Mouse (Mus musculus): ENCODE results near the gene Baz1b. TPM values are rescaled to one million over a fixed set of nuclear protein-coding genes. Genes with fewer than 3 reads are reported as not detected.

Gene Baz1b
- polyA plus RNA-seq, 1 experiment = 86.6 TPM

- peaks cover 74% of the 10 kb centered on the region for H3K36me3 ChIP-seq (ENCODE audit: control insufficient read depth, insufficient read depth, low read length, poor library complexity, severe bottlenecking)
- TF ChIP-seq EP300 (IDR thresholded peaks at IDR 0.05; ENCODE audit: insufficient read depth, low read depth, low read length) (no peak), POLR2A (IDR thresholded peaks at IDR 0.05; ENCODE audit: insufficient read depth, low read length) (no peak), CTCF (IDR thresholded peaks at IDR 0.05; ENCODE audit: low read depth, low read length) (no peak)
- H3K4me1 ChIP-seq (ENCODE audit: control insufficient read depth, insufficient read depth, low read length) = no peaks in the 10 kb centered on the region
- H3K4me3 ChIP-seq (ENCODE audit: low read depth, low read length) = no peak overlapping the region
- no peaks in the 10 kb centered on the region for H3K27me3 ChIP-seq (ENCODE audit: control insufficient read depth, insufficient read depth, low read length, poor library complexity, severe bottlenecking)
- no peak overlapping the region for H3K27ac ChIP-seq (ENCODE audit: insufficient read depth, low read length)
- H3K9ac ChIP-seq (ENCODE audit: low read depth, poor library complexity, severe bottlenecking) = no peak overlapping the region
- H3K9me3 ChIP-seq (replicated peaks; ENCODE audit: control insufficient read depth, insufficient read depth, low read length, poor library complexity, severe bottlenecking) = no peaks in the 10 kb centered on the region
Observed at GRCm38 (mm10) chr5:135230186-135230585, 43.1 kb downstream of the Baz1b start.

- no peak overlapping the region for H3K9ac ChIP-seq (ENCODE audit: low read depth, poor library complexity, severe bottlenecking)
- TF ChIP-seq CTCF (IDR thresholded peaks at IDR 0.05; ENCODE audit: low read depth, low read length) = no peak
- no peak for TF ChIP-seq EP300 (IDR thresholded peaks at IDR 0.05; ENCODE audit: insufficient read depth, low read depth, low read length)
- TF ChIP-seq POLR2A (IDR thresholded peaks at IDR 0.05; ENCODE audit: insufficient read depth, low read length) = no peak
- no peak overlapping the region for H3K27ac ChIP-seq (ENCODE audit: insufficient read depth, low read length)
- peaks cover 74% of the 10 kb centered on the region for H3K36me3 ChIP-seq (ENCODE audit: control insufficient read depth, insufficient read depth, low read length, poor library complexity, severe bottlenecking)
- H3K27me3 ChIP-seq (ENCODE audit: control insufficient read depth, insufficient read depth, low read length, poor library complexity, severe bottlenecking) = no peaks in the 10 kb centered on the region
- no peaks in the 10 kb centered on the region for H3K9me3 ChIP-seq (replicated peaks; ENCODE audit: control insufficient read depth, insufficient read depth, low read length, poor library complexity, severe bottlenecking)
- no peaks in the 10 kb centered on the region for H3K4me1 ChIP-seq (ENCODE audit: control insufficient read depth, insufficient read depth, low read length)
- H3K4me3 ChIP-seq (ENCODE audit: low read depth, low read length) = no peak overlapping the region
Observed at GRCm38 (mm10) chr5:135233166-135233920, 46.3 kb downstream of the Baz1b start.

- Histone ChIP-seq H3K4me1 (ENCODE audit: control insufficient read depth, insufficient read depth, low read length) (no peaks in the 10 kb centered on the region), H3K4me3 (ENCODE audit: low read depth, low read length) (no peak overlapping the region), H3K9me3 (replicated peaks; ENCODE audit: control insufficient read depth, insufficient read depth, low read length, poor library complexity, severe bottlenecking) (no peaks in the 10 kb centered on the region), H3K9ac (ENCODE audit: low read depth, poor library complexity, severe bottlenecking) (no peak overlapping the region), H3K27ac (ENCODE audit: insufficient read depth, low read length) (no peak overlapping the region), H3K27me3 (ENCODE audit: control insufficient read depth, insufficient read depth, low read length, poor library complexity, severe bottlenecking) (no peaks in the 10 kb centered on the region), H3K36me3 (ENCODE audit: control insufficient read depth, insufficient read depth, low read length, poor library complexity, severe bottlenecking) (peaks cover 75% of the 10 kb centered on the region)
- TF ChIP-seq EP300 (IDR thresholded peaks at IDR 0.05; ENCODE audit: insufficient read depth, low read depth, low read length) = no peak
- peak; percentile 70 for TF ChIP-seq CTCF (IDR thresholded peaks at IDR 0.05; ENCODE audit: low read depth, low read length)
Observed at GRCm38 (mm10) chr5:135236571-135236970, 49.5 kb downstream of the Baz1b start.

- H3K9ac ChIP-seq (ENCODE audit: low read depth, poor library complexity, severe bottlenecking) = no peak overlapping the region
- no peak overlapping the region for H3K4me3 ChIP-seq (ENCODE audit: low read depth, low read length)
- no peaks in the 10 kb centered on the region for H3K27me3 ChIP-seq (ENCODE audit: control insufficient read depth, insufficient read depth, low read length, poor library complexity, severe bottlenecking)
- no peak for TF ChIP-seq POLR2A (IDR thresholded peaks at IDR 0.05; ENCODE audit: insufficient read depth, low read length)
- no peak for TF ChIP-seq EP300 (IDR thresholded peaks at IDR 0.05; ENCODE audit: insufficient read depth, low read depth, low read length)
- no peak for TF ChIP-seq CTCF (IDR thresholded peaks at IDR 0.05; ENCODE audit: low read depth, low read length)
- no peaks in the 10 kb centered on the region for H3K4me1 ChIP-seq (ENCODE audit: control insufficient read depth, insufficient read depth, low read length)
- H3K27ac ChIP-seq (ENCODE audit: insufficient read depth, low read length) = no peak overlapping the region
- peaks cover 74% of the 10 kb centered on the region for H3K36me3 ChIP-seq (ENCODE audit: control insufficient read depth, insufficient read depth, low read length, poor library complexity, severe bottlenecking)
- H3K9me3 ChIP-seq (replicated peaks; ENCODE audit: control insufficient read depth, insufficient read depth, low read length, poor library complexity, severe bottlenecking) = no peaks in the 10 kb centered on the region
Observed at GRCm38 (mm10) chr5:135238832-135239231, 51.8 kb downstream of the Baz1b start.

- Histone ChIP-seq H3K9me3 (replicated peaks; ENCODE audit: control insufficient read depth, insufficient read depth, low read length, poor library complexity, severe bottlenecking) (no peaks in the 10 kb centered on the region), H3K36me3 (ENCODE audit: control insufficient read depth, insufficient read depth, low read length, poor library complexity, severe bottlenecking) (peaks cover 75% of the 10 kb centered on the region), H3K4me3 (ENCODE audit: low read depth, low read length) (no peak overlapping the region), H3K9ac (ENCODE audit: low read depth, poor library complexity, severe bottlenecking) (no peak overlapping the region), H3K27me3 (ENCODE audit: control insufficient read depth, insufficient read depth, low read length, poor library complexity, severe bottlenecking) (no peaks in the 10 kb centered on the region), H3K4me1 (ENCODE audit: control insufficient read depth, insufficient read depth, low read length) (no peaks in the 10 kb centered on the region), H3K27ac (ENCODE audit: insufficient read depth, low read length) (no peak overlapping the region)
- TF ChIP-seq CTCF (IDR thresholded peaks at IDR 0.05; ENCODE audit: low read depth, low read length) (no peak), POLR2A (IDR thresholded peaks at IDR 0.05; ENCODE audit: insufficient read depth, low read length) (no peak), EP300 (IDR thresholded peaks at IDR 0.05; ENCODE audit: insufficient read depth, low read depth, low read length) (no peak)
Observed at GRCm38 (mm10) chr5:135241474-135241873, 54.4 kb downstream of the Baz1b start.

- Histone ChIP-seq H3K36me3 (ENCODE audit: control insufficient read depth, insufficient read depth, low read length, poor library complexity, severe bottlenecking) (peaks cover 68% of the 10 kb centered on the region), H3K9ac (ENCODE audit: low read depth, poor library complexity, severe bottlenecking) (no peak overlapping the region), H3K4me3 (ENCODE audit: low read depth, low read length) (no peak overlapping the region), H3K9me3 (replicated peaks; ENCODE audit: control insufficient read depth, insufficient read depth, low read length, poor library complexity, severe bottlenecking) (no peaks in the 10 kb centered on the region), H3K27me3 (ENCODE audit: control insufficient read depth, insufficient read depth, low read length, poor library complexity, severe bottlenecking) (no peaks in the 10 kb centered on the region), H3K27ac (ENCODE audit: insufficient read depth, low read length) (no peak overlapping the region), H3K4me1 (ENCODE audit: control insufficient read depth, insufficient read depth, low read length) (no peaks in the 10 kb centered on the region)
- TF ChIP-seq EP300 (IDR thresholded peaks at IDR 0.05; ENCODE audit: insufficient read depth, low read depth, low read length) = no peak
- TF ChIP-seq POLR2A (IDR thresholded peaks at IDR 0.05; ENCODE audit: insufficient read depth, low read length) = no peak
- no peak for TF ChIP-seq CTCF (IDR thresholded peaks at IDR 0.05; ENCODE audit: low read depth, low read length)
Observed at GRCm38 (mm10) chr5:135242136-135242535, 55.1 kb downstream of the Baz1b start.
